Mouse (Mus musculus) G1E (cell line): ENCODE data around the gene Nrbf2. TPM values are rescaled to one million over a fixed set of nuclear protein-coding genes. Genes with fewer than 3 reads are reported as not detected.

Source experiments
- ATAC-seq: 2 replicates; pipeline ENCODE4 v1.8.0; 2016; ENCODE audit warnings: mild to moderate bottlenecking; ENCODE audit not compliant: insufficient number of reproducible peaks, poor library complexity, low FRiP score, severe bottlenecking; ENCODE audit errors: extremely low read depth
- DNase-seq: peaks from one replicate; pipeline ENCODE4 v3.0.0; 2012; ENCODE audit warnings: low spot score
- H3K27me3 ChIP-seq: 2 replicates; pipeline ENCODE4 v1.6.1; 2012; ENCODE audit warnings: mild to moderate bottlenecking, low read length, inconsistent platforms; ENCODE audit not compliant: insufficient read depth
- H3K36me3 ChIP-seq: replicated peaks from 2 replicates; pipeline ENCODE3; 2012; ENCODE audit warnings: mild to moderate bottlenecking, inconsistent platforms
- H3K4me1 ChIP-seq: 2 replicates; pipeline ENCODE4 v1.6.1; 2012; ENCODE audit warnings: low read depth, low read length, inconsistent platforms, mixed read lengths; ENCODE audit not compliant: insufficient read depth
- H3K4me3 ChIP-seq: 2 replicates; pipeline ENCODE4 v1.5.1; 2012; ENCODE audit warnings: low read depth, mild to moderate bottlenecking, inconsistent platforms, low read length, moderate library complexity, mixed read lengths
- H3K9me3 ChIP-seq: replicated peaks from 2 replicates; pipeline ENCODE4 v1.6.1; 2012; ENCODE audit warnings: inconsistent platforms
- CTCF ChIP-seq: IDR thresholded peaks from 2 replicates; pipeline ENCODE4 v1.5.1; 2012; ENCODE audit warnings: low read depth, low read length, inconsistent platforms, mixed read lengths
- GATA1 ChIP-seq: IDR thresholded peaks from 2 replicates; pipeline ENCODE4 v1.6.1; 2012; ENCODE audit warnings: borderline replicate concordance, low read length, inconsistent platforms, mixed read lengths
- GATA2 ChIP-seq: IDR thresholded peaks from 2 replicates; pipeline ENCODE4 v1.6.1; 2012; ENCODE audit warnings: low read depth, low read length, inconsistent platforms, borderline replicate concordance
- POLR2AphosphoS5 ChIP-seq: IDR thresholded peaks from 2 replicates; pipeline ENCODE4 v1.6.1; 2012; ENCODE audit warnings: low read depth, low read length, inconsistent platforms; ENCODE audit not compliant: insufficient replicate concordance
- TAL1 ChIP-seq: conservative IDR thresholded peaks from 2 replicates; pipeline ENCODE4 v1.6.1; 2012; ENCODE audit warnings: low read depth, low read length, inconsistent platforms, mixed read lengths
- polyA plus RNA-seq: library from polyadenylated mRNA; stranded (reverse); fragments of >175 nt; gene quantifications from 2 replicates; pipeline ENCODE4 v1.2.3, GENCODE M21; 2012
- total RNA-seq, 2 experiments: library from RNA; stranded (forward) in 1 of 2; stranded (reverse) in 1 of 2; fragments of 200-1000 nt in 1 of 2; fragments of >200 nt in 1 of 2; fragmentation: Nextera tagmentation in 1 of 2; gene quantifications; 2 replicates each; pipeline ENCODE4 v1.2.3; 2014 to 2017

The Nrbf2 gene
- total and polyA plus RNA-seq, 3 experiments: 46.3 to 71.1 (median 52.2) TPM

- DNase-seq: no peak
- Histone ChIP-seq H3K9me3 (no peaks in the 10 kb centered on the region), H3K27me3 (no peaks in the 10 kb centered on the region), H3K36me3 (peaks cover 38% of the 10 kb centered on the region), H3K4me1 (peaks cover 59% of the 10 kb centered on the region), H3K4me3 (peak overlapping the region; percentile 95)
- TF ChIP-seq GATA2 (no peak), CTCF (no peak), GATA1 (no peak), TAL1 (no peak), POLR2AphosphoS5 (no peak)
- ATAC-seq: no peak
Measured at GRCm38 (mm10) chr10:67283516-67283915, 1.6 kb downstream of the Nrbf2 start.

GRCm38 (mm10) chr10:67282531-67282930, 2.6 kb downstream of the Nrbf2 start:
- Histone ChIP-seq H3K36me3 (peaks cover 46% of the 10 kb centered on the region), H3K4me1 (peaks cover 58% of the 10 kb centered on the region), H3K27me3 (no peaks in the 10 kb centered on the region), H3K4me3 (peak overlapping the region; percentile 95; the same call in 1 of the 2 replicates), H3K9me3 (no peaks in the 10 kb centered on the region)
- DNase-seq (no peak), ATAC-seq (no peak)
- no peak for TF ChIP-seq GATA2
- TF ChIP-seq CTCF: no peak
- no peak for TF ChIP-seq GATA1
- no peak for TF ChIP-seq TAL1

GRCm38 (mm10) chr10:67281852-67282251, 3.3 kb downstream of the Nrbf2 start:
- peak overlapping the region; percentile 65; the same call in 1 of the 2 replicates for H3K4me3 ChIP-seq
- ATAC-seq: peak; percentile 56; the same call in 1 of the 2 replicates

GRCm38 (mm10) chr10:67275916-67276315, 9.2 kb downstream of the Nrbf2 start:
- H3K4me3 ChIP-seq: no peak overlapping the region
- no peak for DNase-seq
- H3K4me1 ChIP-seq: peaks cover 43% of the 10 kb centered on the region
- H3K9me3 ChIP-seq: no peaks in the 10 kb centered on the region
- TF ChIP-seq CTCF (no peak), TAL1 (no peak), GATA2 (no peak), GATA1 (no peak), POLR2AphosphoS5 (no peak)
- peaks cover 71% of the 10 kb centered on the region for H3K36me3 ChIP-seq
- no peaks in the 10 kb centered on the region for H3K27me3 ChIP-seq
- ATAC-seq: no peak

More at GRCm38 (mm10) chr10:67281852-67282251, 3.3 kb downstream of the Nrbf2 start:
- DNase-seq: no peak
- peaks cover 48% of the 10 kb centered on the region for H3K36me3 ChIP-seq
- no peaks in the 10 kb centered on the region for H3K9me3 ChIP-seq
- H3K27me3 ChIP-seq: no peaks in the 10 kb centered on the region
- TF ChIP-seq POLR2AphosphoS5 (no peak), TAL1 (no peak), GATA2 (no peak), GATA1 (no peak), CTCF (no peak)
- H3K4me1 ChIP-seq: peaks cover 60% of the 10 kb centered on the region

GRCm38 (mm10) chr10:67264852-67265251, 20.3 kb downstream of the Nrbf2 start:
- peak; percentile 16 for DNase-seq
- no peaks in the 10 kb centered on the region for H3K9me3 ChIP-seq
- peaks cover 15% of the 10 kb centered on the region for H3K4me1 ChIP-seq
- no peak for TF ChIP-seq GATA1
- TF ChIP-seq CTCF: peak; percentile 70
- H3K4me3 ChIP-seq: no peak overlapping the region
- ATAC-seq: peak; percentile 34; the same call in 1 of the 2 replicates
- no peaks in the 10 kb centered on the region for H3K27me3 ChIP-seq
- H3K36me3 ChIP-seq: peaks cover 48% of the 10 kb centered on the region

- DNase-seq (no peak), ATAC-seq (no peak)
- Histone ChIP-seq H3K27me3 (no peaks in the 10 kb centered on the region), H3K36me3 (peaks cover 96% of the 10 kb centered on the region), H3K9me3 (no peaks in the 10 kb centered on the region), H3K4me3 (no peak overlapping the region), H3K4me1 (peaks cover 6% of the 10 kb centered on the region)
- TF ChIP-seq GATA2 (no peak), GATA1 (no peak), CTCF (no peak), TAL1 (no peak), POLR2AphosphoS5 (no peak)
Measured at GRCm38 (mm10) chr10:67253115-67253514, 32.0 kb downstream of the Nrbf2 start.

- peaks cover 6% of the 10 kb centered on the region for H3K4me1 ChIP-seq
- peaks cover 98% of the 10 kb centered on the region for H3K36me3 ChIP-seq
- TF ChIP-seq CTCF (no peak), GATA1 (no peak), TAL1 (no peak), POLR2AphosphoS5 (no peak), GATA2 (no peak)
- no peaks in the 10 kb centered on the region for H3K27me3 ChIP-seq
- no peaks in the 10 kb centered on the region for H3K9me3 ChIP-seq
- ATAC-seq: no peak
- no peak overlapping the region for H3K4me3 ChIP-seq
- DNase-seq: no peak
Measured at GRCm38 (mm10) chr10:67252353-67252752, 32.8 kb downstream of the Nrbf2 start.
